Mouse (Mus musculus): ENCODE measurements around the gene Bace1. TPM values are rescaled to one million over a fixed set of nuclear protein-coding genes. Genes with fewer than 3 reads are reported as not detected.
A peak's percentile ranks its signal among the peaks of the same experiment; 100 is the strongest.

Gene Bace1
- polyA plus RNA-seq, 1 experiment from 2014 or later = 20.0 TPM

DNA sequence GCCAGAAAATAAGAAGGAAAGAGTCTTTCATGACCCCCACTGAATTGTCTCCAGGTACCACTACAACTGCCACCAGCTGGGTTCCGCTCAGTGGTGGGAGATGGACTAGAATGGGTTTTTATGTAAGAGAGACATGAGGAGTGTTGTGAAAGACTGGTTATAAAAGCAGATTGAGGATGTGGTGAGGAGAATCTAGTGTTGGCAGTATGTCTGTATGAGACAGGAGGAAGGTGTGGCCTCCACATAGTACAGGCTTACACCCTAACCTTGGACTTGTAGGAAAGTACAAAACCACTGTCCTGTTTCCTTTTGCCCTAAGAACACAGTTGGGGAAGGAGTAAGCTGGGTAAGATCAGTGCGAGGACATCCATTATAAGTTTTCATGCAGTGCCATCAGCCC, 15.3 kb downstream of the Bace1 start:
- Histone ChIP-seq H3K9me3 (replicated peaks; ENCODE audit: control insufficient read depth, low read length) (no peaks in the 10 kb centered on the region), H3K27me3 (ENCODE audit: control insufficient read depth, insufficient read depth, low read length) (no peaks in the 10 kb centered on the region), H3K4me2 (ENCODE audit: low read depth, low read length) (no peak overlapping the region), H3K4me3 (ENCODE audit: low read length) (no peak overlapping the region), H3K4me1 (ENCODE audit: control insufficient read depth, insufficient read depth, low read length) (peaks cover 27% of the 10 kb centered on the region), H3K9ac (ENCODE audit: low read length) (no peak overlapping the region), H3K27ac (ENCODE audit: low read length) (no peak overlapping the region), H3K36me3 (ENCODE audit: control insufficient read depth, insufficient read depth) (peaks cover 25% of the 10 kb centered on the region)
- WGBS = 93% methylated on average over 2 of the region's 2 CpGs
- ATAC-seq (replicated peaks; ENCODE audit: extremely low read depth, insufficient read depth, low FRiP score) = no peak

DNA sequence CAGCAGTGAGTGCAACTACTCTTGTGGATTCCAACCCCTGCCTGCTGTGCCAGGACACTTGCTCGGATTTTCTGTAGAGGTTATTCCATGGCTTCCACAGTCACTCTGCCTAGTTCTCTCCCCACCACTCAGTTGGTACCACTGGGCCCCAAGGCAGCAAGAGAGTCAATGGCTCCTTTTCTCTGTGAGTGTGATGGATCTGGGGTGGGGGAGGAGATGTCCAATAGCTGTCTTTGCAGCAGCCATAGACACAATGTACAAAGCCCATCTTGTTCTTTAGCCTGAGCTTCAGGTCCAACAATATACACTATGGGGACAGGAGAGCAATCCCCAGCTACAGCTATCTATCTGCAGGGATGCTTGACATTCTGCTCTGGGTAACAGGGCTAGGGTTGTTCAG, 15.8 kb downstream of the Bace1 start:
- Histone ChIP-seq H3K4me1 (ENCODE audit: control insufficient read depth, insufficient read depth, low read length) (peaks cover 23% of the 10 kb centered on the region), H3K27me3 (ENCODE audit: control insufficient read depth, insufficient read depth, low read length) (no peaks in the 10 kb centered on the region), H3K9me3 (replicated peaks; ENCODE audit: control insufficient read depth, low read length) (no peaks in the 10 kb centered on the region), H3K27ac (ENCODE audit: low read length) (no peak overlapping the region), H3K4me2 (ENCODE audit: low read depth, low read length) (no peak overlapping the region), H3K9ac (ENCODE audit: low read length) (no peak overlapping the region), H3K4me3 (ENCODE audit: low read length) (no peak overlapping the region), H3K36me3 (ENCODE audit: control insufficient read depth, insufficient read depth) (peaks cover 30% of the 10 kb centered on the region)
- no peak for ATAC-seq (replicated peaks; ENCODE audit: extremely low read depth, insufficient read depth, low FRiP score)
- 59% methylated on average over 1 of the region's 1 CpGs for WGBS

DNA sequence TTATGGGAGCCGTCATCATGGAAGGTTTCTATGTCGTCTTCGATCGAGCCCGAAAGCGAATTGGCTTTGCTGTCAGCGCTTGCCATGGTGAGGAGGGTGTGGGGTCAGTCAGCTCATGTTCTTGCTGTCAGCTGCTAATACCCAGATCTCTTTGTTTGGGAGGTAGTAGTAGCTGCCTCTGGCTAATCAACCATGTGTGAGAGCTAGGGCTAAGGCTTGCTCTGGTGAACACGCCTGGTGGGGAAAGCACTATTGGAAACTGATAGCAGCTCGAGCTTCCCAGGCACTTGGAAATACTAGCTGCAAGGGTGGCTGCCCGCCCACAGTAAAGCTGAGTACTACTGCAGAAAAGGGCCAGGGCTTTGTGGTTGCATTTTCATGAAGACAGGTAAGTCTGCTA, 21.0 kb downstream of the Bace1 start:
- Histone ChIP-seq H3K9ac (ENCODE audit: low read length) (no peak overlapping the region), H3K4me3 (ENCODE audit: low read length) (no peak overlapping the region), H3K9me3 (replicated peaks; ENCODE audit: control insufficient read depth, low read length) (no peaks in the 10 kb centered on the region), H3K4me1 (ENCODE audit: control insufficient read depth, insufficient read depth, low read length) (no peaks in the 10 kb centered on the region), H3K27me3 (ENCODE audit: control insufficient read depth, insufficient read depth, low read length) (no peaks in the 10 kb centered on the region), H3K36me3 (ENCODE audit: control insufficient read depth, insufficient read depth) (peaks cover 66% of the 10 kb centered on the region), H3K4me2 (ENCODE audit: low read depth, low read length) (no peak overlapping the region), H3K27ac (ENCODE audit: low read length) (no peak overlapping the region)
- ATAC-seq (replicated peaks; ENCODE audit: extremely low read depth, insufficient read depth, low FRiP score) = no peak
- 86% methylated on average over 10 of the region's 10 CpGs for WGBS

DNA sequence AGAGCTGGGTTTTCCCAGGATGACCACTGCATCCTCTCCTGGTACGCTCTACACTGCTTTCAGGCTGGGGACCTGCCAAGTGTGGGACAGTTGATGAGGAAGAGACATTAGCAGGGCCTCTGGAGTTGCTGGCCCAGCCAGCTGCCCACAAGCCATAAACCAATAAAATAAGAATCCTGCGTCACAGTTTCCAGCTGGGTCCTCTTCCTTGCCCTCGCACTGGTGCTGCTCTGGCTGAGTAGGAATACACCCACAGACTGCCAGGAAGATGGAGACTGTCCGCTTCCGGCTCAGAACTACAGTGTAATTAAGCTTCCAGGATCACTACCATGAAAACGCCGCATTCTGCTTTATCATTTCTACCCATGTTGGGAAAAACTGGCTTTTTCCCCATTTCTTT, 23.4 kb downstream of the Bace1 start:
- Histone ChIP-seq H3K4me1 (ENCODE audit: control insufficient read depth, insufficient read depth, low read length) (no peaks in the 10 kb centered on the region), H3K27me3 (ENCODE audit: control insufficient read depth, insufficient read depth, low read length) (no peaks in the 10 kb centered on the region), H3K36me3 (ENCODE audit: control insufficient read depth, insufficient read depth) (peaks cover 74% of the 10 kb centered on the region), H3K4me2 (ENCODE audit: low read depth, low read length) (no peak overlapping the region), H3K9ac (ENCODE audit: low read length) (no peak overlapping the region), H3K9me3 (replicated peaks; ENCODE audit: control insufficient read depth, low read length) (no peaks in the 10 kb centered on the region), H3K27ac (ENCODE audit: low read length) (no peak overlapping the region), H3K4me3 (ENCODE audit: low read length) (no peak overlapping the region)
- WGBS = 93% methylated on average over 7 of the region's 7 CpGs
- ATAC-seq (replicated peaks; ENCODE audit: extremely low read depth, insufficient read depth, low FRiP score) = no peak

DNA sequence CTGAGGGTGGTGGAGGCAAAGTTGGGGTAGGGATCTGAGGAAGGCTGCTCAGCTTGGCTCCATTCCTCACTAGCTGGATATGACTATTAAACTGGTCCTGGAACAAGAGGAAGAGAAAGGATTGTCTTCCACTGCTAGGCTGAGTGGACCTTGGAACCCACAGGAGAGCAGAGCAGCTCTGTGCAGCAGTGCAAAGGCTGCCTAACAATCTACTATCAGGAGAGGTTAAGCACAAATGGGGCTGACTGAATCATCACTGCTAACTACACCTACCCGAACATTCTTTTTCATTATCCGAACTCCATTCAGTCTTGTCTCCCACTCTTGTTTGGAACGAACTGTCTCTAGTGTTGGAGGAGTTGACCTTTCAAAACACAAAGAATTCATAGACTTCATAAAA, 30.8 kb downstream of the Bace1 start:
- Histone ChIP-seq H3K4me2 (ENCODE audit: low read depth, low read length) (no peak overlapping the region), H3K27ac (ENCODE audit: low read length) (no peak overlapping the region), H3K36me3 (ENCODE audit: control insufficient read depth, insufficient read depth) (peaks cover 63% of the 10 kb centered on the region), H3K4me3 (ENCODE audit: low read length) (no peak overlapping the region), H3K4me1 (ENCODE audit: control insufficient read depth, insufficient read depth, low read length) (no peaks in the 10 kb centered on the region), H3K9me3 (replicated peaks; ENCODE audit: control insufficient read depth, low read length) (no peaks in the 10 kb centered on the region), H3K27me3 (ENCODE audit: control insufficient read depth, insufficient read depth, low read length) (no peaks in the 10 kb centered on the region), H3K9ac (ENCODE audit: low read length) (no peak overlapping the region)
- 91% methylated on average over 3 of the region's 3 CpGs for WGBS
- ATAC-seq (replicated peaks; ENCODE audit: extremely low read depth, insufficient read depth, low FRiP score) = no peak

DNA sequence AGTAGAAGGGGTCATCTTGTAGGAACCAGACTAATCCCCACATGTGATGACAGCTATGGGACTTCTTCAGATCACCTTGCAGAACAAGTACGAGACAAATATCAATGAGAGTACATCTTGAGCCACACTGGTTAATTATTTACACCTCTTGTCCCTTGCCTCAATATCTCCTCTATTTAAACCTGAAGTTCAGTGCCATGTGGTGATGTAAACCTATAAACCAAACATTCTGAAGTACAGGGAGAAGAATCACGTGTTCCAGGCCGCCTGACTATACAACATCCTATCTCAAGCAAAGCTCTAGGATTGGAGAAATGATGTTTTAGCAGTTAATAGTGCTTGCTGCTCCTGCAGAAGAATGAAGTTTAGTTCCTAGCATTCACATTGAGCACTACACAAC, 31.9 kb downstream of the Bace1 start:
- Histone ChIP-seq H3K9ac (ENCODE audit: low read length) (no peak overlapping the region), H3K4me3 (ENCODE audit: low read length) (no peak overlapping the region), H3K4me2 (ENCODE audit: low read depth, low read length) (no peak overlapping the region), H3K36me3 (ENCODE audit: control insufficient read depth, insufficient read depth) (peaks cover 55% of the 10 kb centered on the region), H3K9me3 (replicated peaks; ENCODE audit: control insufficient read depth, low read length) (no peaks in the 10 kb centered on the region), H3K4me1 (ENCODE audit: control insufficient read depth, insufficient read depth, low read length) (no peaks in the 10 kb centered on the region), H3K27ac (ENCODE audit: low read length) (no peak overlapping the region), H3K27me3 (ENCODE audit: control insufficient read depth, insufficient read depth, low read length) (no peaks in the 10 kb centered on the region)
- WGBS = 83% methylated on average over 3 of the region's 3 CpGs
- ATAC-seq (replicated peaks; ENCODE audit: extremely low read depth, insufficient read depth, low FRiP score) = no peak

DNA sequence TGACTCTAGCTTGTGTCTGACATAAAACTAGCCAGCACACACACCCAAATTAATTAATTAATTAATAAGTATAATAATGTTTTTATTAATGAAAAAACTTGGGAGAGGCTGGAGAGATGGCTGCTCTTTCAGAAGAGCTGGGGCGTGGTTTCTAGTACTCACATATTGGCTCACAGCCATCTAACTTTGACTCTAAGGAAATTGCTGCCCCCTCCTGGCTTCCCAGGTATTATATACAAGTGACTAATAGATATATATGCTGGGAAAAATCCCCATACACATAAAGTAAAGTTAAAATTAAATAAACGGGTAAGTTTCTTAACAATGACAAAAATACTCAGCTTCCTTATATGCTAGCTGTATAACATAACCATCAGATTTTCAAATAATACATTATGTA, 39.5 kb downstream of the Bace1 start:
- ATAC-seq (replicated peaks; ENCODE audit: extremely low read depth, insufficient read depth, low FRiP score) = no peak
- Histone ChIP-seq H3K27ac (ENCODE audit: low read length) (no peak overlapping the region), H3K4me2 (ENCODE audit: low read depth, low read length) (no peak overlapping the region), H3K36me3 (ENCODE audit: control insufficient read depth, insufficient read depth) (peaks cover 23% of the 10 kb centered on the region), H3K9me3 (replicated peaks; ENCODE audit: control insufficient read depth, low read length) (no peaks in the 10 kb centered on the region), H3K27me3 (ENCODE audit: control insufficient read depth, insufficient read depth, low read length) (no peaks in the 10 kb centered on the region), H3K4me1 (ENCODE audit: control insufficient read depth, insufficient read depth, low read length) (no peaks in the 10 kb centered on the region), H3K9ac (ENCODE audit: low read length) (no peak overlapping the region), H3K4me3 (ENCODE audit: low read length) (no peak overlapping the region)
- WGBS = 50% methylated on average over 2 of the region's 2 CpGs

DNA sequence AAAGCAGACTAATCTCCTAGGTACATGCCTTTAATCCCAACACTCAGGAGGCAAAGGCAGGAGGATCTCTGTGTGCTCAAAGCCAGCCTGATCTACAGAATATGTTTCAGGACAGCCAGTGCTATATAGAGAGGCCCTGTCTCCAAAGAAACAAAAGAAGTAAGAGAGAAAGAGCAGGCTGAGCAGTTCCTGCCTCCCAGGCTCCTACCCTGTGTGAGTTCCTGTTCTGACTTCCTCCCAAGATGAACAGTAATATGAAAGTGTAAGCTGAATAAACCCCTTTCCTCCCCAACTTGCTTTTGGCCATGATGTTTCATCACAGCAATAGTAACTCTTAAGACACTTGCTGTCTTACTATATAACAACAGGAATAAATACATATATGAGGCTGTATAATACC, 55.3 kb downstream of the Bace1 start:
- H3K27ac ChIP-seq (ENCODE audit: low read length) = no peak overlapping the region
- H3K27me3 ChIP-seq (ENCODE audit: control insufficient read depth, insufficient read depth, low read length) = no peaks in the 10 kb centered on the region
- H3K4me1 ChIP-seq (ENCODE audit: control insufficient read depth, insufficient read depth, low read length) = no peaks in the 10 kb centered on the region
- no peak overlapping the region for H3K4me3 ChIP-seq (ENCODE audit: low read length)
- H3K36me3 ChIP-seq (ENCODE audit: control insufficient read depth, insufficient read depth) = peaks cover 54% of the 10 kb centered on the region
- no peak overlapping the region for H3K9ac ChIP-seq (ENCODE audit: low read length)
- no peak overlapping the region for H3K4me2 ChIP-seq (ENCODE audit: low read depth, low read length)
- no peak for ATAC-seq (replicated peaks; ENCODE audit: extremely low read depth, insufficient read depth, low FRiP score)
- H3K9me3 ChIP-seq (replicated peaks; ENCODE audit: control insufficient read depth, low read length) = no peaks in the 10 kb centered on the region

DNA sequence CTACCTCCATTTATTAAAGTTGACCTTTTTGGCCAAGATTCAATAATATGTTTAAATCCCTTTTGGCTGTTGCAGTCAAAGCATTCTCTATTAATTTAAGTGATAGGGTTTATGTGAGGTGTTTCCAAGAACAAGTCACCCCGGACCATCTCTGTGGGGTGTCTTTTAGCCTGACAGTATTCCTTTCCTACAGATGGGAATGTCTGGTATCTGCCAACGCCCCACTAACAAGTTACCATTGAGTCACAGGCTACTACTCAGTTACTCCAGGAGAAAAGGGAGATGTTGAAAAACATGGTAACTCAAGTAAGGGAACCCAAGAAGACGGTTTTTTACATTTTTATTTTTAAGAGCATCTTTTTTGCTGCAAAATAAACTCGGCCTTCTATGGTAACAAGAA, 66.8 kb downstream of the Bace1 start:
- no peaks in the 10 kb centered on the region for H3K27me3 ChIP-seq (ENCODE audit: control insufficient read depth, insufficient read depth, low read length)
- 56% methylated on average over 4 of the region's 4 CpGs for WGBS
- H3K36me3 ChIP-seq (ENCODE audit: control insufficient read depth, insufficient read depth) = peaks cover 18% of the 10 kb centered on the region
- H3K9me3 ChIP-seq (replicated peaks; ENCODE audit: control insufficient read depth, low read length) = no peaks in the 10 kb centered on the region
- peak overlapping the region; percentile 96 for H3K4me3 ChIP-seq (ENCODE audit: low read length)
- peaks cover 17% of the 10 kb centered on the region for H3K4me1 ChIP-seq (ENCODE audit: control insufficient read depth, insufficient read depth, low read length)
- no peak overlapping the region for H3K27ac ChIP-seq (ENCODE audit: low read length)
- peak overlapping the region; percentile 89 for H3K9ac ChIP-seq (ENCODE audit: low read length)
- ATAC-seq (replicated peaks; ENCODE audit: extremely low read depth, insufficient read depth, low FRiP score) = no peak
- peak overlapping the region; percentile 61 for H3K4me2 ChIP-seq (ENCODE audit: low read depth, low read length)

DNA sequence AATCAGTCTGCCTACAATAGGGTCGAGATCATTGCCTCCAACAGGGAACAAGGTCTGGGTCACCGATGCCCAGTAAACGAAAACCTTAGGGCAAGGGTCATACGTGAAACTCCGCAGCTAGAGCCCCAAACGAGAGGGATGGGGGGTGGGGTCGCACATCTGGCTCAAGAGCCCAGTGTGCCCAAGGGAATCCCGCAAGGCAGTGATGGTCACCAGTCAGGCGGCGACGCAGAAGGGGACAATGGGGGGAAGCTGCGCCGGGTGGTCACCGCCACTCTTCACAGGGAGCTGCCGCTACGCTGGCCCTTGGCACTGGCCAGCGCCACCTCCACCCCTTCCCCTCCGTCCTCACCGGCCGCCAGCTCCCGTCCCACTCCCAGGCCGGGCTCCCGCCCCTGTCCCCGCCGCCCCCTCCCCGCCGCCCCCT, 67.4 kb downstream of the Bace1 start:
- Histone ChIP-seq H3K9me3 (replicated peaks; ENCODE audit: control insufficient read depth, low read length) (no peaks in the 10 kb centered on the region), H3K4me1 (ENCODE audit: control insufficient read depth, insufficient read depth, low read length) (peaks cover 17% of the 10 kb centered on the region), H3K4me3 (ENCODE audit: low read length) (peak overlapping the region; percentile 96), H3K9ac (ENCODE audit: low read length) (peak overlapping the region; percentile 89), H3K36me3 (ENCODE audit: control insufficient read depth, insufficient read depth) (peaks cover 23% of the 10 kb centered on the region), H3K4me2 (ENCODE audit: low read depth, low read length) (peak overlapping the region; percentile 61), H3K27ac (ENCODE audit: low read length) (peak overlapping the region; percentile 97), H3K27me3 (ENCODE audit: control insufficient read depth, insufficient read depth, low read length) (no peaks in the 10 kb centered on the region)
- ATAC-seq (replicated peaks; ENCODE audit: extremely low read depth, insufficient read depth, low FRiP score) = peak; percentile 31
- 1% methylated on average over 21 of the region's 27 CpGs for WGBS
